Mouse (Mus musculus) midbrain, embryonic 14.5 days (tissue): ENCODE data around the gene Cd248. TPM values are rescaled to one million over a fixed set of nuclear protein-coding genes. Genes with fewer than 3 reads are reported as not detected.

Source experiments
- ATAC-seq: fragments of 200-750 bp; cut with Nextera tagmentation; 2 replicates; pipeline ENCODE4 v1.8.0; 2017; ENCODE audit warnings: moderate number of reproducible peaks, moderate library complexity; ENCODE audit not compliant: low FRiP score, low TSS enrichment
- DNase-seq: peaks from one replicate; pipeline ENCODE4 v3.0.0-alpha.2; 2015
- H3K27ac ChIP-seq: fragments of 300-500 bp; sonication (generic); replicated peaks from 2 replicates; pipeline ENCODE4 v1.5.1; 2014; ENCODE audit warnings: mild to moderate bottlenecking, low read depth, low read length, moderate library complexity
- H3K27me3 ChIP-seq: fragments of 300-500 bp; sonication (generic); 2 replicates; pipeline ENCODE4 v1.6.1; 2014; ENCODE audit warnings: low read length, control low read depth, mixed read lengths; ENCODE audit not compliant: control insufficient read depth, insufficient read depth
- H3K36me3 ChIP-seq: fragments of 300-500 bp; sonication (generic); 2 replicates; pipeline ENCODE4 v1.6.1; 2014; ENCODE audit warnings: low read length, control low read depth; ENCODE audit not compliant: control insufficient read depth, insufficient read depth
- H3K4me1 ChIP-seq: fragments of 300-500 bp; sonication (generic); 2 replicates; pipeline ENCODE4 v1.6.1; 2014; ENCODE audit warnings: mild to moderate bottlenecking, antibody characterized with exemption, low read length, control low read depth; ENCODE audit not compliant: control insufficient read depth, insufficient read depth
- H3K4me2 ChIP-seq: fragments of 300-500 bp; sonication (generic); 2 replicates; pipeline ENCODE4 v1.6.1; 2014; ENCODE audit warnings: mild to moderate bottlenecking, low read length, moderate library complexity
- H3K4me3 ChIP-seq: fragments of 300-500 bp; sonication (generic); replicated peaks from 2 replicates; pipeline ENCODE4 v1.5.1; 2014; ENCODE audit warnings: low read depth, low read length
- H3K9ac ChIP-seq: fragments of 300-500 bp; sonication (generic); replicated peaks from 2 replicates; pipeline ENCODE4 v1.6.1; 2014; ENCODE audit warnings: mild to moderate bottlenecking, low read length, moderate library complexity
- H3K9me3 ChIP-seq: fragments of 300-500 bp; sonication (generic); 2 replicates; pipeline ENCODE4 v1.6.1; 2016; ENCODE audit warnings: low read length, control low read depth, mixed read lengths; ENCODE audit not compliant: control insufficient read depth
- WGBS: fragments of 180-500 bp; shearing (Covaris S2); extraction: QIAGEN DNeasy Blood & Tissue Kit; methylation state at CpG from one replicate; pipeline ENCODE4 v1.1.7; 2014; 5-methylcytosine and 5-hydroxymethylcytosine counted together
- polyA plus RNA-seq: library from polyadenylated mRNA; unstranded; fragments of >200 nt; fragmentation: Nextera tagmentation; extraction: Ambion mirVana; gene quantifications from 2 replicates; pipeline ENCODE4 v1.2.1, GENCODE M21; 2014

Cd248 gene
- polyA plus RNA-seq, 1 experiment from 2014 or later: 20.4 TPM

- H3K4me3 ChIP-seq: peak overlapping the region; percentile 76
- no peak for ATAC-seq
- H3K27ac ChIP-seq: peak overlapping the region; percentile 98
- H3K9me3 ChIP-seq: no peaks in the 10 kb centered on the region
- WGBS: 20% methylated on average over 9 of the region's 9 CpGs
- peaks cover 76% of the 10 kb centered on the region for H3K36me3 ChIP-seq
- H3K27me3 ChIP-seq: no peaks in the 10 kb centered on the region
- H3K9ac ChIP-seq: peak overlapping the region; percentile 88
- DNase-seq: no peak
- H3K4me2 ChIP-seq: peak overlapping the region; percentile 96
- H3K4me1 ChIP-seq: peaks cover 9% of the 10 kb centered on the region
Measured at GRCm38 (mm10) chr19:5106074-5106473, 38.2 kb downstream of the Cd248 start.

- peak within 1 kb of the TSS; percentile 76 for H3K4me3 ChIP-seq
- ATAC-seq (peak; percentile 92), DNase-seq (peak; percentile 100)
- H3K27ac ChIP-seq: peak within 1 kb of the TSS; percentile 98
- peaks cover 9% of the 10 kb centered on the region for H3K4me1 ChIP-seq
- no peaks in the 10 kb centered on the region for H3K27me3 ChIP-seq
- under 1% methylated on average over 46 of the region's 46 CpGs for WGBS
- H3K9me3 ChIP-seq: no peaks in the 10 kb centered on the region
- peaks cover 76% of the 10 kb centered on the region for H3K36me3 ChIP-seq
- peak within 1 kb of the TSS; percentile 96 for H3K4me2 ChIP-seq
- peak within 1 kb of the TSS; percentile 88 for H3K9ac ChIP-seq
Measured at GRCm38 (mm10) chr19:5106731-5107191, 38.9 kb downstream of the Cd248 start, which contains the start of gene Rab1b. Rab1b (minus strand) TSS chr19:5107072.

- Histone ChIP-seq H3K27ac (no peak overlapping the region), H3K9me3 (no peaks in the 10 kb centered on the region), H3K4me3 (no peak overlapping the region), H3K4me2 (no peak overlapping the region), H3K9ac (no peak overlapping the region), H3K27me3 (no peaks in the 10 kb centered on the region), H3K4me1 (peaks cover 9% of the 10 kb centered on the region), H3K36me3 (peaks cover 76% of the 10 kb centered on the region)
- ATAC-seq (no peak), DNase-seq (no peak)
- WGBS: 79% methylated on average over 18 of the region's 18 CpGs
Measured at GRCm38 (mm10) chr19:5107556-5108270, 39.8 kb downstream of the Cd248 start.

GRCm38 (mm10) chr19:5108271-5108575, 40.3 kb downstream of the Cd248 start:
- WGBS: 26% methylated on average over 5 of the region's 5 CpGs
- DNase-seq (peak; percentile 54), ATAC-seq (no peak)
- no peaks in the 10 kb centered on the region for H3K9me3 ChIP-seq
- peaks cover 76% of the 10 kb centered on the region for H3K36me3 ChIP-seq
- no peaks in the 10 kb centered on the region for H3K27me3 ChIP-seq
- H3K4me3 ChIP-seq: no peak overlapping the region
- peaks cover 9% of the 10 kb centered on the region for H3K4me1 ChIP-seq
- no peak overlapping the region for H3K4me2 ChIP-seq
- H3K9ac ChIP-seq: no peak overlapping the region
- H3K27ac ChIP-seq: no peak overlapping the region

- H3K9ac ChIP-seq: no peak overlapping the region; the same call in 1 of the 2 replicates
- H3K9me3 ChIP-seq: no peaks in the 10 kb centered on the region
- DNase-seq: no peak
- WGBS: 74% methylated on average over 4 of the region's 4 CpGs
- H3K4me1 ChIP-seq: peaks cover 9% of the 10 kb centered on the region
- ATAC-seq: no peak
- no peak overlapping the region for H3K4me2 ChIP-seq
- no peaks in the 10 kb centered on the region for H3K27me3 ChIP-seq
- H3K27ac ChIP-seq: no peak overlapping the region
- no peak overlapping the region for H3K4me3 ChIP-seq
- peaks cover 76% of the 10 kb centered on the region for H3K36me3 ChIP-seq
Measured at GRCm38 (mm10) chr19:5108702-5109101, 40.8 kb downstream of the Cd248 start.

- H3K36me3 ChIP-seq: peaks cover 71% of the 10 kb centered on the region
- H3K9me3 ChIP-seq: no peaks in the 10 kb centered on the region
- DNase-seq: no peak
- H3K4me2 ChIP-seq: no peak overlapping the region
- H3K4me1 ChIP-seq: peaks cover 9% of the 10 kb centered on the region
- no peak overlapping the region for H3K9ac ChIP-seq
- no peaks in the 10 kb centered on the region for H3K27me3 ChIP-seq
- WGBS: 75% methylated on average over 19 of the region's 19 CpGs
- no peak overlapping the region for H3K27ac ChIP-seq
- no peak overlapping the region for H3K4me3 ChIP-seq
- no peak for ATAC-seq
Measured at GRCm38 (mm10) chr19:5109659-5110453, 42.0 kb downstream of the Cd248 start.

- H3K9ac ChIP-seq: no peak overlapping the region
- WGBS: 95% methylated on average over 7 of the region's 7 CpGs
- peaks cover 62% of the 10 kb centered on the region for H3K36me3 ChIP-seq
Measured at GRCm38 (mm10) chr19:5113783-5114182, 45.9 kb downstream of the Cd248 start.

GRCm38 (mm10) chr19:5117494-5118383, 49.9 kb downstream of the Cd248 start:
- WGBS: under 1% methylated on average over 83 of the region's 83 CpGs
- H3K9ac ChIP-seq: peak overlapping the region; percentile 88
- peak overlapping the region; percentile 93 for H3K27ac ChIP-seq
- H3K4me2 ChIP-seq: peak overlapping the region; percentile 77
- DNase-seq (peak; percentile 95), ATAC-seq (peak; percentile 90)
- H3K4me1 ChIP-seq: peaks cover 13% of the 10 kb centered on the region
- no peaks in the 10 kb centered on the region for H3K27me3 ChIP-seq
- H3K9me3 ChIP-seq: no peaks in the 10 kb centered on the region
- H3K4me3 ChIP-seq: peak overlapping the region; percentile 92
- peaks cover 22% of the 10 kb centered on the region for H3K36me3 ChIP-seq

More at GRCm38 (mm10) chr19:5113783-5114182, 45.9 kb downstream of the Cd248 start:
- no peaks in the 10 kb centered on the region for H3K27me3 ChIP-seq
- ATAC-seq (no peak), DNase-seq (no peak)
- H3K9me3 ChIP-seq: no peaks in the 10 kb centered on the region
- peaks cover 8% of the 10 kb centered on the region for H3K4me1 ChIP-seq
- H3K27ac ChIP-seq: no peak overlapping the region
- H3K4me3 ChIP-seq: no peak overlapping the region
- no peak overlapping the region for H3K4me2 ChIP-seq
